Mouse (Mus musculus): ENCODE measurements at regions not wholly inside any gene's neighbourhood (a gene's known extent, or its start where the extent isn't known, plus 50 kb on each side); places are given as distances from the start of the nearest gene placed in this dataset.
A peak's percentile ranks its signal among the peaks of the same experiment; 100 is the strongest.

GRCm38 (mm10) chr2:107231680-107232079 is 58.8 kb upstream of the Kcna4 start:
- peak; percentile 61 for TF ChIP-seq GATA1 (IDR thresholded peaks at IDR 0.05; ENCODE audit: low read length)

- no peak for TF ChIP-seq GATA1 (IDR thresholded peaks at IDR 0.05; ENCODE audit: low read length)
Observed at GRCm38 (mm10) chr2:107232885-107233284, 57.6 kb upstream of the Kcna4 start.
